Mouse (Mus musculus) cerebral cortex, adult 2 months (tissue): ENCODE measurements around the gene Hsf2bp.

Experiments used
- WGBS: fragments of 180-500 bp; shearing (Covaris S2); methylation state at CpG from one replicate; pipeline ENCODE4 v1.1.7; 2018; 5-methylcytosine and 5-hydroxymethylcytosine counted together

Hsf2bp gene

GRCm38 (mm10) chr17:32031684-32032083 lies 4.5 kb downstream of the Hsf2bp start:
- WGBS: 58% methylated on average over 7 of the region's 7 CpGs

GRCm38 (mm10) chr17:32028301-32028700 lies 7.8 kb downstream of the Hsf2bp start:
- 68% methylated on average over 3 of the region's 3 CpGs for WGBS

- WGBS: 31% methylated on average over 3 of the region's 3 CpGs
Observed at GRCm38 (mm10) chr17:32027666-32028065, 8.5 kb downstream of the Hsf2bp start.

GRCm38 (mm10) chr17:32025386-32025785 lies 10.8 kb downstream of the Hsf2bp start:
- 16% methylated on average over 2 of the region's 2 CpGs for WGBS

- 64% methylated on average over 5 of the region's 5 CpGs for WGBS
Observed at GRCm38 (mm10) chr17:32024671-32025073, 11.5 kb downstream of the Hsf2bp start.

GRCm38 (mm10) chr17:32023088-32023487 lies 13.1 kb downstream of the Hsf2bp start:
- WGBS: 35% methylated on average over 8 of the region's 8 CpGs

- 63% methylated on average over 6 of the region's 6 CpGs for WGBS
Observed at GRCm38 (mm10) chr17:32022551-32022950, 13.6 kb downstream of the Hsf2bp start.

- 94% methylated on average over 3 of the region's 3 CpGs for WGBS
Observed at GRCm38 (mm10) chr17:32021981-32022380, 14.2 kb downstream of the Hsf2bp start.

GRCm38 (mm10) chr17:32018127-32018894 lies 17.8 kb downstream of the Hsf2bp start:
- WGBS: 54% methylated on average over 5 of the region's 5 CpGs

- WGBS: 94% methylated on average over 8 of the region's 8 CpGs
Observed at GRCm38 (mm10) chr17:32016481-32016880, 19.7 kb downstream of the Hsf2bp start.

GRCm38 (mm10) chr17:32012254-32012653 lies 23.9 kb downstream of the Hsf2bp start:
- 73% methylated on average over 3 of the region's 3 CpGs for WGBS

GRCm38 (mm10) chr17:32011694-32012093 lies 24.5 kb downstream of the Hsf2bp start:
- 91% methylated on average over 6 of the region's 6 CpGs for WGBS

- WGBS: 64% methylated on average over 5 of the region's 5 CpGs
Observed at GRCm38 (mm10) chr17:32006800-32007199, 29.3 kb downstream of the Hsf2bp start.

- whole genome bisulfite sequencing: 90% methylated on average over 3 of the region's 3 CpGs
Observed at GRCm38 (mm10) chr17:32003251-32003650, 32.9 kb downstream of the Hsf2bp start.

GRCm38 (mm10) chr17:31998351-31998750 lies 37.8 kb downstream of the Hsf2bp start:
- 90% methylated on average over 1 of the region's 1 CpGs for WGBS

- WGBS: 41% methylated on average over 4 of the region's 4 CpGs
Observed at GRCm38 (mm10) chr17:31996331-31996730, 39.8 kb downstream of the Hsf2bp start.

- 86% methylated on average over 2 of the region's 2 CpGs for WGBS
Observed at GRCm38 (mm10) chr17:31995784-31996183, 40.4 kb downstream of the Hsf2bp start.

GRCm38 (mm10) chr17:31993354-31993753 lies 42.8 kb downstream of the Hsf2bp start:
- WGBS: 88% methylated on average over 1 of the region's 1 CpGs

GRCm38 (mm10) chr17:31992004-31992403 lies 44.1 kb downstream of the Hsf2bp start:
- WGBS: 82% methylated on average over 2 of the region's 2 CpGs

GRCm38 (mm10) chr17:31989035-31989434 lies 47.1 kb downstream of the Hsf2bp start:
- 98% methylated on average over 2 of the region's 2 CpGs for WGBS

- 81% methylated on average over 1 of the region's 1 CpGs for WGBS
Observed at GRCm38 (mm10) chr17:31986915-31987314, 49.2 kb downstream of the Hsf2bp start.

GRCm38 (mm10) chr17:31983491-31983890 lies 52.7 kb downstream of the Hsf2bp start:
- 79% methylated on average over 3 of the region's 3 CpGs for WGBS

- WGBS: 85% methylated on average over 11 of the region's 11 CpGs
Observed at GRCm38 (mm10) chr17:31982326-31983190, 53.6 kb downstream of the Hsf2bp start.
